Mouse (Mus musculus) megakaryocyte, embryonic 14.5 days (primary cell): Measurements from ENCODE around the gene Ccdc105.

Experiments
- FLI1 ChIP-seq: IDR thresholded peaks from 2 replicates; pipeline ENCODE4 v1.6.1; 2012; ENCODE audit warnings: low read length, inconsistent platforms, mixed read lengths
- GATA1 ChIP-seq: IDR thresholded peaks from 3 replicates; pipeline ENCODE4 v1.6.1; 2012; ENCODE audit warnings: mixed read lengths, low read length, inconsistent platforms, borderline replicate concordance

- TF ChIP-seq GATA1 (no peak), FLI1 (no peak)
These were observed 36.6 kb downstream of the Ccdc105 start for GRCm38 (mm10) chr10:78716231-78716630.
